Mouse (Mus musculus) olfactory bulb, adult 2 months (tissue): ENCODE measurements around the gene Cdkal1.

ENCODE experiments used
- CTCF ChIP-seq: fragments of 200-500 bp; IDR thresholded peaks from 2 replicates; pipeline ENCODE4 v1.5.1; 2012; ENCODE audit warnings: low read depth, mild to moderate bottlenecking, low read length, moderate library complexity; ENCODE audit not compliant: insufficient read depth
- POLR2A ChIP-seq: fragments of 200-500 bp; IDR thresholded peaks from 2 replicates; pipeline ENCODE4 v1.6.1; 2012; ENCODE audit warnings: mild to moderate bottlenecking, low read depth, low read length, moderate library complexity; ENCODE audit not compliant: insufficient read depth

DNA sequence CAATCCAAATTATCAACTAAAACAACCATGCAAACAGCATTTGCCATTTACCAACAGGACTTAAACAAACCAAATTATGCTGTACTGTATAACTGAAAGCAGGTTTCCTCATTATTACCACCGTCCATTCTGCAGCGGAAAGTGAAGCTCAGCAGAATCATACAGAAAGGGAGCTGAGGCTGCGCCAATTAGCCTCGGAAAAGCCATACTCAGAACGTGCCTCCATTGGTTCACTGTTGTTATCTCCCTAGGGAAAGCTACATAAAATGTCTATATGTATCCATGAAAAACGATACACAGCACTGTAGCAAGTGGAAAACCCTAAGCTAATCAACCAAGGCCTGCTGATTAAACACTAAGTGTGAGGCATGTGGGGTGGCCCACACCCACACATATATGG lies 130.6 kb downstream of the Cdkal1 start:
- TF ChIP-seq CTCF: no peak
- TF ChIP-seq POLR2A: no peak
